Mouse (Mus musculus): ENCODE results near the gene Arhgef10l.

DNA sequence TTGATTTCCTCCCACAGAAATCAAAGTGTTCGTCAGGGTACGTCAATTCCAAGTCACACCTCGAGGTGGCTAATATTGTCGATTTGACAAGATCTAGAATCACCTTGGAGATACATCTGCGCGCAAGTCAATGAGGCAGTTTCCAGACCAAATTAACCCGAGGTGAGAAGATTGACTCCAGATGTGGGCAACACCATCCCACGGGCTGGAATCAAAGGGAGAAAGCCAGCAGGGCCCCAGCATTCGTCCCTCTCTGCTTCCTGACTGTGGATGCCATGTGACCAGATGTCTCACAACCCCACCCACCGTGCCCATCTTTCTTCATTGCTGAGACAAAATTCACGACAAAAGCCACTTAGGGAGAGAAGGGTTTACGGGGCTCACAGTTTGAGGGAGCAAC, 180.4 kb downstream of the Arhgef10l start:
- no peak for TF ChIP-seq POLR2A (IDR thresholded peaks at IDR 0.05; ENCODE audit: insufficient read length, low read depth)
- TF ChIP-seq MYOG (IDR thresholded peaks at IDR 0.05; ENCODE audit: control insufficient read depth in 1 of 3, insufficient read depth in 1 of 3, insufficient read length in 2 of 3, low read depth in 2 of 3) = no peak
- no peak for TF ChIP-seq MYOD1 (IDR thresholded peaks at IDR 0.05; ENCODE audit: control insufficient read depth in 1 of 3, insufficient read length in 2 of 3, low read depth in 2 of 3)
- no peak for TF ChIP-seq TCF12 (IDR thresholded peaks at IDR 0.05; ENCODE audit: insufficient read depth, poor library complexity, severe bottlenecking)
- no peak for TF ChIP-seq SRF (IDR thresholded peaks at IDR 0.05; ENCODE audit: control insufficient read depth, insufficient read length, low read depth)
- TF ChIP-seq POLR2AphosphoS2 (IDR thresholded peaks at IDR 0.05; ENCODE audit: insufficient read length, low read depth) = no peak
- TF ChIP-seq E2F4 (IDR thresholded peaks at IDR 0.05; ENCODE audit: insufficient read depth) = no peak
- no peak for TF ChIP-seq MAX (IDR thresholded peaks at IDR 0.05; ENCODE audit: low read depth)
